17 mouse cellular contexts compared by ENCODE assay signal in genomic region chr2:60640342-60640672, GRCm38 (mm10).
A peak's percentile ranks its signal among the peaks of the same experiment; 100 is the strongest.
DNase-seq lines count a peak whose midpoint lies in the region; ATAC-seq lines count a peak whose summit lies in the region.
"Had no signal": no experiment of that assay in that cellular context is flagged by ENCODE, and none has a peak within 500 bp of the region (broad histone marks: within the 10 kb centered on the region; RNA-seq: fewer than 3 reads in every experiment).

No protein-coding gene starts in this region.

- WGBS in heart, embryonic 14.5 days = 8% methylated on average over 7 of the region's 7 CpGs
- 62% methylated on average over 7 of the region's 7 CpGs for WGBS in neural tube, embryonic 13.5 days
- WGBS in neural tube, embryonic 15.5 days = 62% methylated on average over 7 of the region's 7 CpGs

- no peak overlapping the region for H3K9ac ChIP-seq in heart, embryonic 14.5 days (ENCODE audit: low read length)
- no peak overlapping the region for H3K9ac ChIP-seq in neural tube, embryonic 13.5 days
- H3K9ac ChIP-seq in neural tube, embryonic 15.5 days (replicated peaks) = no peak overlapping the region
- H3K9ac ChIP-seq: neural tube, embryonic 12.5 days had no signal

- peak overlapping the region; percentile 22; the same call in 1 of the 2 replicates for H3K4me2 ChIP-seq in heart, embryonic 14.5 days (ENCODE audit: low read length)
- H3K4me2 ChIP-seq in neural tube, embryonic 13.5 days = no peak overlapping the region
- H3K4me2 ChIP-seq in neural tube, embryonic 15.5 days = no peak overlapping the region
- H3K4me2 ChIP-seq: neural tube, embryonic 12.5 days had no signal

- no peak overlapping the region; a peak in 1 of 4 replicates for H3K4me3 ChIP-seq in heart, embryonic 14.5 days (ENCODE audit: control insufficient read depth in 1 of 2, insufficient read depth in 1 of 2, low read depth in 1 of 2, low read length in 2 of 2)
- no peak overlapping the region for H3K4me3 ChIP-seq in neural tube, embryonic 13.5 days
- H3K4me3 ChIP-seq in neural tube, embryonic 15.5 days (replicated peaks) = no peak overlapping the region
- H3K4me3 ChIP-seq: embryonic facial prominence, embryonic 10.5 days; limb, embryonic 10.5 days; neural tube, embryonic 12.5 days had no signal

- H3K36me3 ChIP-seq in heart, embryonic 14.5 days (ENCODE audit: control insufficient read depth, insufficient read depth, low read length) = no peaks in the 10 kb centered on the region
- H3K36me3 ChIP-seq in neural tube, embryonic 13.5 days = no peaks in the 10 kb centered on the region
- H3K36me3 ChIP-seq in neural tube, embryonic 15.5 days = no peaks in the 10 kb centered on the region
- H3K36me3 ChIP-seq: embryonic facial prominence, embryonic 10.5 days; limb, embryonic 10.5 days; neural tube, embryonic 12.5 days had no signal

- no peak for DNase-seq in heart, adult 9 months (ENCODE audit: low spot score in 2 of 2)
- DNase-seq in layer of hippocampus, adult 11-12 months (ENCODE audit: low spot score) = peak; percentile 6
- no peak for DNase-seq in layer of hippocampus, postnatal 25 days (ENCODE audit: extremely low spot score in 1 of 2, low spot score in 1 of 2)
- DNase-seq in neural tube, embryonic 10.5 days (ENCODE audit: extremely low spot score, low spot score) = no peak
- DNase-seq: cerebellum, adult 8-10 months; gastrocnemius, postnatal 10 days; heart, postnatal 14 days; kidney, adult 9 months; kidney, postnatal 36 days; layer of hippocampus, adult 9-11 months; thymus, postnatal 36 days had no signal

- peaks cover 14 to 16% of the 10 kb centered on the region in 2 experiments for H3K4me1 ChIP-seq in heart, embryonic 14.5 days (ENCODE audit: control insufficient read depth in 2 of 2, insufficient read depth in 2 of 2, low read length in 2 of 2)
- peaks cover 22% of the 10 kb centered on the region for H3K4me1 ChIP-seq in neural tube, embryonic 13.5 days (replicated peaks)
- H3K4me1 ChIP-seq in neural tube, embryonic 15.5 days = peaks cover 16% of the 10 kb centered on the region
- H3K4me1 ChIP-seq: neural tube, embryonic 12.5 days had no signal

- no peak for ATAC-seq in heart, embryonic 14.5 days (ENCODE audit: insufficient number of reproducible peaks, insufficient read depth, low FRiP score, low read depth)
- peak; percentile 32; the same call in 1 of the 2 replicates for ATAC-seq in neural tube, embryonic 13.5 days (ENCODE audit: low read depth)
- peak; percentile 37; the same call in 1 of the 2 replicates for ATAC-seq in neural tube, embryonic 15.5 days (ENCODE audit: low FRiP score)

- H3K9me3 ChIP-seq in heart, embryonic 14.5 days (ENCODE audit: control insufficient read depth, low read length) = no peaks in the 10 kb centered on the region
- H3K9me3 ChIP-seq in neural tube, embryonic 13.5 days = no peaks in the 10 kb centered on the region
- no peaks in the 10 kb centered on the region for H3K9me3 ChIP-seq in neural tube, embryonic 15.5 days (replicated peaks)
- H3K9me3 ChIP-seq: embryonic facial prominence, embryonic 10.5 days; limb, embryonic 10.5 days; neural tube, embryonic 12.5 days had no signal

- no peak overlapping the region for H3K27ac ChIP-seq in heart, embryonic 14.5 days (replicated peaks in 1 of 2; ENCODE audit: control insufficient read depth in 1 of 2, insufficient read depth in 1 of 2, low read depth in 2 of 2, low read length in 2 of 2)
- 0 out of 2 replicates have a peak overlapping the region, but pooled peaks have one; percentile 28 for H3K27ac ChIP-seq in neural tube, embryonic 13.5 days (replicated peaks)
- H3K27ac ChIP-seq in neural tube, embryonic 15.5 days (replicated peaks) = no peak overlapping the region
- H3K27ac ChIP-seq: embryonic facial prominence, embryonic 10.5 days; limb, embryonic 10.5 days; neural tube, embryonic 12.5 days had no signal

- no peaks in the 10 kb centered on the region for H3K27me3 ChIP-seq in heart, embryonic 14.5 days (ENCODE audit: control insufficient read depth, insufficient read depth, low read length)
- no peaks in the 10 kb centered on the region for H3K27me3 ChIP-seq in neural tube, embryonic 13.5 days
- H3K27me3 ChIP-seq in neural tube, embryonic 15.5 days (replicated peaks) = no peaks in the 10 kb centered on the region
- H3K27me3 ChIP-seq: neural tube, embryonic 12.5 days had no signal
